In genomic region chr11:69878952-69879351, GRCm38 (mm10) we compare ENCODE assay signal across 10 mouse cellular contexts. TPM values are rescaled to one million over a fixed set of nuclear protein-coding genes. Genes with fewer than 3 reads are reported as not detected.
DNase-seq lines count a peak whose midpoint lies in the region; ATAC-seq and TF ChIP-seq lines count a peak whose summit lies in the region.
"Had no signal": no experiment of that assay in that cellular context is flagged by ENCODE, and none has a peak within 500 bp of the region (broad histone marks: within the 10 kb centered on the region; RNA-seq: fewer than 3 reads in every experiment).

No protein-coding gene starts in this region.

- H3K36me3 ChIP-seq in heart, embryonic 11.5 days (ENCODE audit: control insufficient read depth, insufficient read depth, low read length) = no peaks in the 10 kb centered on the region
- H3K36me3 ChIP-seq in lung, postnatal 0 days (ENCODE audit: insufficient read depth, low read length) = no peaks in the 10 kb centered on the region
- no peaks in the 10 kb centered on the region for H3K36me3 ChIP-seq in limb, embryonic 12.5 days
- no peaks in the 10 kb centered on the region for H3K36me3 ChIP-seq in stomach, embryonic 14.5 days (ENCODE audit: control insufficient read depth, insufficient read depth, low read length)
- no peaks in the 10 kb centered on the region for H3K36me3 ChIP-seq in forebrain, embryonic 12.5 days (replicated peaks)

- no peak overlapping the region for H3K9ac ChIP-seq in heart, embryonic 11.5 days (ENCODE audit: low read depth, low read length)
- H3K9ac ChIP-seq in lung, postnatal 0 days (replicated peaks; ENCODE audit: low read depth) = 0 out of 2 replicates have a peak overlapping the region, but pooled peaks have one; percentile 19
- H3K9ac ChIP-seq in limb, embryonic 12.5 days (replicated peaks) = 0 out of 2 replicates have a peak overlapping the region, but pooled peaks have one; percentile 18
- no peak overlapping the region for H3K9ac ChIP-seq in stomach, embryonic 14.5 days (replicated peaks; ENCODE audit: low read depth, low read length)
- H3K9ac ChIP-seq in forebrain, embryonic 12.5 days = no peak overlapping the region

- H3K27ac ChIP-seq in heart, embryonic 11.5 days (ENCODE audit: low read depth, low read length) = no peak overlapping the region
- H3K27ac ChIP-seq in lung, postnatal 0 days (ENCODE audit: low read length) = no peak overlapping the region; the same call in 1 of the 2 replicates
- H3K27ac ChIP-seq in limb, embryonic 12.5 days = no peak overlapping the region
- 0 out of 2 replicates have a peak overlapping the region, but pooled peaks have one; percentile 7 for H3K27ac ChIP-seq in stomach, embryonic 14.5 days (ENCODE audit: low read length)
- no peak overlapping the region for H3K27ac ChIP-seq in forebrain, embryonic 12.5 days

- DNase-seq in heart, adult 18-20 months = no peak
- no peak for DNase-seq in lung, postnatal 0 days (ENCODE audit: low spot score)
- DNase-seq in lung, postnatal 14 days = no peak
- DNase-seq in frontal cortex, postnatal 14 days (ENCODE audit: low spot score in 2 of 2) = no peak

- ATAC-seq in heart, embryonic 11.5 days (replicated peaks; ENCODE audit: insufficient number of reproducible peaks, low FRiP score, low TSS enrichment) = no peak
- ATAC-seq in lung, postnatal 0 days = no peak
- no peak for ATAC-seq in limb, embryonic 12.5 days (ENCODE audit: insufficient number of reproducible peaks, insufficient read depth, low FRiP score, low TSS enrichment, low read depth)
- ATAC-seq in stomach, embryonic 14.5 days (ENCODE audit: insufficient number of reproducible peaks, insufficient read depth, low FRiP score, low read depth) = no peak
- no peak for ATAC-seq in forebrain, embryonic 12.5 days (ENCODE audit: low FRiP score)

- H3K4me1 ChIP-seq in heart, embryonic 11.5 days (ENCODE audit: control insufficient read depth, insufficient read depth, low read length) = peaks cover 20% of the 10 kb centered on the region
- peaks cover 13% of the 10 kb centered on the region for H3K4me1 ChIP-seq in lung, postnatal 0 days (ENCODE audit: insufficient read depth, low read depth, low read length)
- H3K4me1 ChIP-seq in limb, embryonic 12.5 days (replicated peaks) = peaks cover 43% of the 10 kb centered on the region
- H3K4me1 ChIP-seq in stomach, embryonic 14.5 days (ENCODE audit: control insufficient read depth, insufficient read depth, low read length) = peaks cover 23% of the 10 kb centered on the region
- H3K4me1 ChIP-seq in forebrain, embryonic 12.5 days = peaks cover 36% of the 10 kb centered on the region

- no peak for TF ChIP-seq EP300 in lung, postnatal 0 days (IDR thresholded peaks at IDR 0.05)

- H3K9me3 ChIP-seq in heart, embryonic 11.5 days (replicated peaks; ENCODE audit: control insufficient read depth, low read length) = no peaks in the 10 kb centered on the region
- H3K9me3 ChIP-seq in lung, postnatal 0 days (ENCODE audit: low read length) = no peaks in the 10 kb centered on the region
- no peaks in the 10 kb centered on the region for H3K9me3 ChIP-seq in limb, embryonic 12.5 days
- no peaks in the 10 kb centered on the region for H3K9me3 ChIP-seq in stomach, embryonic 14.5 days (ENCODE audit: control insufficient read depth, low read depth, low read length)
- H3K9me3 ChIP-seq in forebrain, embryonic 12.5 days = no peaks in the 10 kb centered on the region

- no peak overlapping the region for H3K4me3 ChIP-seq in heart, embryonic 11.5 days (ENCODE audit: low read depth, low read length)
- H3K4me3 ChIP-seq in lung, postnatal 0 days (ENCODE audit: low read depth, low read length) = no peak overlapping the region
- no peak overlapping the region for H3K4me3 ChIP-seq in limb, embryonic 12.5 days (replicated peaks)
- peak overlapping the region; percentile 37 for H3K4me3 ChIP-seq in stomach, embryonic 14.5 days (ENCODE audit: low read depth, low read length)
- H3K4me3 ChIP-seq in forebrain, embryonic 12.5 days (replicated peaks) = no peak overlapping the region

- no peaks in the 10 kb centered on the region for H3K27me3 ChIP-seq in heart, embryonic 11.5 days (ENCODE audit: control insufficient read depth, insufficient read depth, low read length)
- H3K27me3 ChIP-seq in lung, postnatal 0 days (replicated peaks; ENCODE audit: insufficient read depth, low read length) = no peaks in the 10 kb centered on the region
- H3K27me3 ChIP-seq in limb, embryonic 12.5 days = no peaks in the 10 kb centered on the region
- H3K27me3 ChIP-seq in stomach, embryonic 14.5 days (ENCODE audit: control insufficient read depth, insufficient read depth, low read length) = no peaks in the 10 kb centered on the region
- H3K27me3 ChIP-seq in forebrain, embryonic 12.5 days = peaks cover 31% of the 10 kb centered on the region

- no peak for TF ChIP-seq CTCF in lung, postnatal 0 days (IDR thresholded peaks at IDR 0.05)

- H3K4me2 ChIP-seq in heart, embryonic 11.5 days = peak overlapping the region; percentile 79
- H3K4me2 ChIP-seq in lung, postnatal 0 days (replicated peaks; ENCODE audit: low read depth, low read length) = peak overlapping the region; percentile 75
- peak overlapping the region; percentile 82 for H3K4me2 ChIP-seq in limb, embryonic 12.5 days
- H3K4me2 ChIP-seq in stomach, embryonic 14.5 days (replicated peaks; ENCODE audit: low read depth, low read length) = peak overlapping the region; percentile 71
- no peak overlapping the region for H3K4me2 ChIP-seq in forebrain, embryonic 12.5 days

- 75% methylated on average over 6 of the region's 6 CpGs for WGBS in heart, embryonic 11.5 days (ENCODE audit: insufficient replicate concordance)
- 75% methylated on average over 6 of the region's 6 CpGs for WGBS in lung, postnatal 0 days
- WGBS in limb, embryonic 12.5 days = 92% methylated on average over 6 of the region's 6 CpGs
- 83% methylated on average over 6 of the region's 6 CpGs for WGBS in stomach, embryonic 14.5 days
- 87% methylated on average over 6 of the region's 6 CpGs for WGBS in forebrain, embryonic 12.5 days

RNA-seq across cellular contexts. Expression of gene Tmem95, which starts 1.1 kb away (rescaled TPM):
- not detected in 2 replicates for polyA plus RNA-seq in heart, embryonic 11.5 days (2014; fragmentation: Nextera tagmentation; extraction: Ambion mirVana)
- not detected for total RNA-seq in heart, adult 18-20 months (2021)
- not detected in 2 replicates for polyA plus RNA-seq in lung, postnatal 0 days (2015; fragmentation: Nextera tagmentation; extraction: Ambion mirVana)
- not detected in 2 replicates for polyA plus RNA-seq in limb, embryonic 12.5 days (2016; fragmentation: Nextera tagmentation; extraction: Ambion mirVana)
- polyA plus RNA-seq in stomach, embryonic 14.5 days (2014; fragmentation: Nextera tagmentation; extraction: Ambion mirVana) = not detected in 2 replicates
- polyA plus RNA-seq in forebrain, embryonic 12.5 days (2016; fragmentation: Nextera tagmentation; extraction: Ambion mirVana) = not detected in 2 replicates
- total RNA-seq: left cerebral cortex, postnatal 10 days; neutrophil, adult 5-6 weeks had no signal

RNA-seq across cellular contexts. Expression of gene Kctd11, which starts 2.3 kb away (rescaled TPM):
- polyA plus RNA-seq in heart, embryonic 11.5 days (2014; fragmentation: Nextera tagmentation; extraction: Ambion mirVana) = 3.3 and 3.8 TPM in 2 replicates
- 1 to 10 TPM; 2.0 to 2.5 TPM for total RNA-seq in heart, adult 18-20 months (2021)
- polyA plus RNA-seq in lung, postnatal 0 days (2015; fragmentation: Nextera tagmentation; extraction: Ambion mirVana) = 10.1 and 11.4 TPM in 2 replicates
- polyA plus RNA-seq in limb, embryonic 12.5 days (2016; fragmentation: Nextera tagmentation; extraction: Ambion mirVana) = 3.7 and 4.4 TPM in 2 replicates
- 5.0 and 5.3 TPM in 2 replicates for polyA plus RNA-seq in stomach, embryonic 14.5 days (2014; fragmentation: Nextera tagmentation; extraction: Ambion mirVana)
- polyA plus RNA-seq in forebrain, embryonic 12.5 days (2016; fragmentation: Nextera tagmentation; extraction: Ambion mirVana) = 1.7 and 2.5 TPM in 2 replicates

RNA-seq across cellular contexts. Expression of gene Acap1, which starts 16.4 kb away (rescaled TPM):
- 7.2 and 8.1 TPM in 2 replicates for polyA plus RNA-seq in heart, embryonic 11.5 days (2014; fragmentation: Nextera tagmentation; extraction: Ambion mirVana)
- total RNA-seq in heart, adult 18-20 months (2021) = 1 to 10 TPM in 1 of 2 experiments, under 1 TPM in 1; 0.72 to 4.4 TPM
- 1.5 and 1.7 TPM in 2 replicates for polyA plus RNA-seq in lung, postnatal 0 days (2015; fragmentation: Nextera tagmentation; extraction: Ambion mirVana)
- 0.90 and 1.5 TPM in 2 replicates for polyA plus RNA-seq in limb, embryonic 12.5 days (2016; fragmentation: Nextera tagmentation; extraction: Ambion mirVana)
- polyA plus RNA-seq in stomach, embryonic 14.5 days (2014; fragmentation: Nextera tagmentation; extraction: Ambion mirVana) = 3.5 and 4.0 TPM in 2 replicates
- 0.47 and 0.83 TPM in 2 replicates for polyA plus RNA-seq in forebrain, embryonic 12.5 days (2016; fragmentation: Nextera tagmentation; extraction: Ambion mirVana)

RNA-seq across cellular contexts. Expression of gene Tnk1, which starts 20.4 kb away (rescaled TPM):
- polyA plus RNA-seq in heart, embryonic 11.5 days (2014; fragmentation: Nextera tagmentation; extraction: Ambion mirVana) = 0.23 and 0.39 TPM in 2 replicates
- not detected for total RNA-seq in heart, adult 18-20 months (2021)
- polyA plus RNA-seq in lung, postnatal 0 days (2015; fragmentation: Nextera tagmentation; extraction: Ambion mirVana) = 6.1 and 7.6 TPM in 2 replicates
- 1.6 and 2.3 TPM in 2 replicates for polyA plus RNA-seq in limb, embryonic 12.5 days (2016; fragmentation: Nextera tagmentation; extraction: Ambion mirVana)
- polyA plus RNA-seq in stomach, embryonic 14.5 days (2014; fragmentation: Nextera tagmentation; extraction: Ambion mirVana) = 11.1 TPM in 2 replicates
- 0.14 and 0.60 TPM in 2 replicates for polyA plus RNA-seq in forebrain, embryonic 12.5 days (2016; fragmentation: Nextera tagmentation; extraction: Ambion mirVana)
- total RNA-seq: neutrophil, adult 5-6 weeks had no signal

RNA-seq across cellular contexts. Expression of gene 2810408A11Rik, which starts 21.8 kb away (rescaled TPM):
- polyA plus RNA-seq in heart, embryonic 11.5 days (2014; fragmentation: Nextera tagmentation; extraction: Ambion mirVana) = 5.3 and 5.8 TPM in 2 replicates
- total RNA-seq in heart, adult 18-20 months (2021) = under 1 TPM in 1 of 2 experiments, not detected in 1; 0.41 TPM
- 6.4 and 7.0 TPM in 2 replicates for polyA plus RNA-seq in lung, postnatal 0 days (2015; fragmentation: Nextera tagmentation; extraction: Ambion mirVana)
- polyA plus RNA-seq in limb, embryonic 12.5 days (2016; fragmentation: Nextera tagmentation; extraction: Ambion mirVana) = 30.4 and 32.8 TPM in 2 replicates
- polyA plus RNA-seq in stomach, embryonic 14.5 days (2014; fragmentation: Nextera tagmentation; extraction: Ambion mirVana) = 8.5 and 10.4 TPM in 2 replicates
- polyA plus RNA-seq in forebrain, embryonic 12.5 days (2016; fragmentation: Nextera tagmentation; extraction: Ambion mirVana) = 22.4 TPM in 2 replicates

Comparison
In these comparisons a context has a peak if more than half of its experiments do, and no peak if none do; other contexts are left out.
1. H3K9ac ChIP-seq: peak in lung, postnatal 0 days (single experiment) and limb, embryonic 12.5 days (single experiment); none in heart, embryonic 11.5 days (single experiment), stomach, embryonic 14.5 days (single experiment) and forebrain, embryonic 12.5 days (single experiment).